Mouse (Mus musculus): Measurements from ENCODE around the gene Fam167b.

DNA sequence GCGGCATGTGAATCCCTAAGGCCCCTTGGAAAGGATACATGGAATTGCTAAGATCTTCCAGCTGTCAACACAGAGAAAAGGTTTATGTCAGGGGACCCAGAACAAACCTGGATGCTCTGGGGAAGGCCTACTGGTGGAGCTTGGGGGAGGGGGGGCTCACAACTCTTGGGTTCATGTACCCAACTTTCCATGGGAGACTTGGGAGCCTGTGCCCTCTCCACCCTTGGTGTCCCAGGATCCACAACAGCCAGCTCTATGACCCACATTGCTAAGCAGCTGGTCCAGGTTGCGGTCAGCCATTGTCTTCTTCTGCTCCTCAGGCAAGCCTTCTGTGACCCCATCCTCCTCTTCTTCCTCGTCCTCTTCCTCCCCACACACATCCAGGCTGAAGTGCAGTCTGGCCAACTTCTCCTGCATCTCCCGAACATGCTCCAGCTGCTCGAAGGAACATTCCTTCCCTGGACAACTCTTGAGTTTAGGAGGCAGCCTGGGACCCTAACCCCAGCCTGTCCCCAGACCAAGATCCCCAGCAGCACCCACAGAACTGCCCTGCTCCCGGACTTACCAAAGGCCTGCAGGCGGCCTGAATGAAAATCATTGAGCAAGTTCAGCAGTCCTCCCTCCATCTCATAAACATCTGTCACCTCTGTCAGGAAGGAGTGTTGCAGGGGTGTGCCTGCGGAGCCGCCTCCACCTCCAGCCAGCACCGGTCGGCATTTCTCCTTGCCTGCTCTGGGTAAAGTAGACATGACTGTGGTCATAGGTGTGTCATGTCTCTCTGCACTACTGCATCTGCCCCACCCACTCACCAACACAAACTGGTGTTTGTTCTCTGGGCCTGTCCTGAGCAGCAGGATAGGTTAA, 42.3 kb upstream of the Fam167b start:
- TF ChIP-seq CHD2 (IDR thresholded peaks at IDR 0.05; ENCODE audit: low read depth, low read length) (no peak), ZNF384 (IDR thresholded peaks at IDR 0.05; ENCODE audit: low read depth, low read length) (no peak)

Data from ES-E14 (cell line).